ENCODE assay signal across 34 mouse cellular contexts in genomic region chr1:193543284-193543683, GRCm38 (mm10).
A peak's percentile ranks its signal among the peaks of the same experiment; 100 is the strongest.
DNase-seq lines count a peak whose midpoint lies in the region; ATAC-seq and TF ChIP-seq lines count a peak whose summit lies in the region.
"Had no signal": no experiment of that assay in that cellular context is flagged by ENCODE, and none has a peak within 500 bp of the region (broad histone marks: within the 10 kb centered on the region; RNA-seq: fewer than 3 reads in every experiment).

No protein-coding gene starts in this region.

- no peak overlapping the region for H3K9ac ChIP-seq in liver, postnatal 0 days (replicated peaks)
- no peak overlapping the region for H3K9ac ChIP-seq in liver, embryonic 12.5 days
- H3K9ac ChIP-seq in kidney, embryonic 15.5 days: no peak overlapping the region
- H3K9ac ChIP-seq: forebrain, embryonic 12.5 days; forebrain, postnatal 0 days; limb, embryonic 15.5 days; liver, embryonic 14.5 days; lung, embryonic 14.5 days had no signal

- DNase-seq in liver, postnatal 0 days: peak; percentile 58
- peak; percentile 91 for DNase-seq in adipocyte (ENCODE audit: low spot score)
- peak; percentile 6 to 38 for DNase-seq in adrenal gland, postnatal 36 days
- no peak for DNase-seq in lung, postnatal 14 days
- DNase-seq: cerebellum, adult 2 months; cerebellum, postnatal 14 days; forebrain, postnatal 0 days; gastrocnemius, postnatal 14 days; heart, postnatal 36 days; kidney, adult 11 months; kidney, postnatal 25 days; layer of hippocampus, postnatal 36 days; left cerebral cortex, postnatal 4 days; lung, embryonic 14.5 days; lung, postnatal 36 days; midbrain, embryonic 14.5 days; right cerebral cortex, postnatal 25 days; thymus, adult 18-20 months; thymus, postnatal 25 days had no signal

- H3K4me3 ChIP-seq in liver, postnatal 0 days (ENCODE audit: low read depth, low read length): no peak overlapping the region
- H3K4me3 ChIP-seq in liver, embryonic 12.5 days: no peak overlapping the region
- H3K4me3 ChIP-seq in kidney, embryonic 15.5 days (replicated peaks): no peak overlapping the region
- H3K4me3 ChIP-seq: erythroblast, embryonic 14.5 days; forebrain, embryonic 12.5 days; hindbrain, embryonic 12.5 days; layer of hippocampus, adult 2 months; limb, embryonic 15.5 days; megakaryocyte, embryonic 14.5 days had no signal

- H3K36me3 ChIP-seq in liver, postnatal 0 days (replicated peaks; ENCODE audit: insufficient read depth, low read length): no peaks in the 10 kb centered on the region
- H3K36me3 ChIP-seq in liver, embryonic 12.5 days: no peaks in the 10 kb centered on the region
- H3K36me3 ChIP-seq in kidney, embryonic 15.5 days: no peaks in the 10 kb centered on the region
- H3K36me3 ChIP-seq: forebrain, embryonic 12.5 days; G1E; hindbrain, embryonic 12.5 days; limb, embryonic 15.5 days had no signal

- peaks cover 7% of the 10 kb centered on the region; the same call in 1 of the 2 replicates for H3K4me1 ChIP-seq in liver, postnatal 0 days (ENCODE audit: insufficient read depth)
- no peaks in the 10 kb centered on the region for H3K4me1 ChIP-seq in liver, embryonic 12.5 days
- peaks cover 22% of the 10 kb centered on the region for H3K4me1 ChIP-seq in kidney, embryonic 15.5 days
- H3K4me1 ChIP-seq: megakaryocyte, embryonic 14.5 days had no signal

- peak; percentile 69 for TF ChIP-seq EP300 in liver, postnatal 0 days (IDR thresholded peaks at IDR 0.05; ENCODE audit: low read depth)

- H3K27ac ChIP-seq in liver, postnatal 0 days (ENCODE audit: low read depth): peak overlapping the region; percentile 84
- H3K27ac ChIP-seq in liver, embryonic 12.5 days: no peak overlapping the region
- no peak overlapping the region for H3K27ac ChIP-seq in kidney, embryonic 15.5 days
- H3K27ac ChIP-seq: forebrain, embryonic 12.5 days; hindbrain, embryonic 12.5 days; hindbrain, postnatal 0 days; layer of hippocampus, adult 2 months; limb, embryonic 15.5 days; liver, embryonic 14.5 days; stomach, postnatal 0 days had no signal

- WGBS in liver, postnatal 0 days (ENCODE audit: insufficient replicate concordance): 55% methylated on average over 4 of the region's 4 CpGs
- 57% methylated on average over 4 of the region's 4 CpGs for WGBS in liver, embryonic 12.5 days (ENCODE audit: insufficient replicate concordance)
- WGBS in kidney, embryonic 15.5 days: 68% methylated on average over 4 of the region's 4 CpGs

- no peaks in the 10 kb centered on the region for H3K9me3 ChIP-seq in liver, postnatal 0 days (ENCODE audit: low read length)
- H3K9me3 ChIP-seq in liver, embryonic 12.5 days (replicated peaks): no peaks in the 10 kb centered on the region
- H3K9me3 ChIP-seq in kidney, embryonic 15.5 days (replicated peaks): no peaks in the 10 kb centered on the region
- H3K9me3 ChIP-seq: forebrain, embryonic 12.5 days; G1E; hindbrain, embryonic 12.5 days; limb, embryonic 15.5 days; megakaryocyte, embryonic 14.5 days had no signal

- no peaks in the 10 kb centered on the region for H3K27me3 ChIP-seq in liver, postnatal 0 days (ENCODE audit: insufficient read depth, low read length)
- peaks cover 13% of the 10 kb centered on the region; the same call in 1 of the 2 replicates for H3K27me3 ChIP-seq in liver, embryonic 12.5 days (replicated peaks)
- no peaks in the 10 kb centered on the region for H3K27me3 ChIP-seq in kidney, embryonic 15.5 days
- H3K27me3 ChIP-seq: forebrain, embryonic 12.5 days; hindbrain, embryonic 12.5 days; limb, embryonic 15.5 days; megakaryocyte, embryonic 14.5 days; Patski had no signal

- peak; percentile 93 for ATAC-seq in liver, postnatal 0 days
- no peak for ATAC-seq in liver, embryonic 12.5 days
- no peak for ATAC-seq in megakaryocyte-erythroid progenitor cell, adult 5-6 weeks (replicated peaks; ENCODE audit: low FRiP score, low TSS enrichment, poor library complexity, severe bottlenecking)
- ATAC-seq in kidney, embryonic 15.5 days (replicated peaks; ENCODE audit: low FRiP score): no peak
- ATAC-seq: forebrain, postnatal 0 days; hindbrain, postnatal 0 days; Patski had no signal

- H3K4me2 ChIP-seq in liver, postnatal 0 days (ENCODE audit: low read depth, low read length): no peak overlapping the region
- H3K4me2 ChIP-seq in liver, embryonic 12.5 days: no peak overlapping the region
- H3K4me2 ChIP-seq in kidney, embryonic 15.5 days: no peak overlapping the region
- H3K4me2 ChIP-seq: forebrain, embryonic 12.5 days; heart, embryonic 11.5 days; hindbrain, embryonic 12.5 days; limb, embryonic 15.5 days; lung, embryonic 14.5 days had no signal

- no peak for TF ChIP-seq CTCF in liver, postnatal 0 days (IDR thresholded peaks at IDR 0.05; ENCODE audit: low read depth)
